Mouse (Mus musculus): ENCODE measurements around the gene Slmap. TPM values are rescaled to one million over a fixed set of nuclear protein-coding genes. Genes with fewer than 3 reads are reported as not detected.
"Not testable (repeated sequence)": the region's sequence is repeated elsewhere in the genome, so short reads cannot be mapped to it uniquely, and the experiment has no call there.

The Slmap gene
- total RNA-seq (2021): 100 to 1,000 TPM; 109 to 127 TPM

DNA sequence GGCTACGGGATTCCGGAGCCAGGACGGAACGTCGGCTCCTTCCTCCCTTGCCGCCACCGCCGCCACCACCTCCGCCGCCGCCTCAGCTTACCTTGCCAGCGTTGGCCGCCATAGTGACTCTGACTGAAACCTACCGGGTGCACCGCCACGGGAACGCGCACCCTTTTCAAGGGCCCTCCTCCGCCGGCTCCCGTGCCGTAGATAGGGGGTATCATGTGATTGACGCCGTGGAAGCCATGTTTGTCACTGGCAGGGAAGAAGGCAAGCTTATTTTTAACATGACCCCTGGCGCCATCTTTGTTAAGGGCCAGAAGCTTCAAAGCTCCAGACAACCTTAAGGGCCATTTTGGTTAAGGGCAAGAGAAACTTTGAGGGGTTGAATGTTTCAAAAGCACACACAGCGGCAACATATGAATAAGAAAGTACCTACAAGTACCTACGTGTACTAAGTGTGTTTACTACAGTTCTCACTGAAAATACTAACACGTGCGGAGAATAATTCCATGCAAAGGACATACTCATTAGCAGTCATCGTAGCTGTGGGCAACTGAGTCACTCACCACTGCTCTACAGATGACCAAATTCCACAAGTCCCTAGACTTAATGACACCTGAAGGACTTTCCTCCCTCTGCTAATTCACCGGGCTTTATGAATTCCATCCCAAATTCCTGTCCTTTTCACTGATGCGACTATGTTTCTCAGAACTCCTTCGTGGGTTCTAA is at the start of gene Slmap:
Slmap (minus strand) TSS at position 175 of the 723 bp plus-strand sequence.
- peak; percentile 99 for DNase-seq (ENCODE audit: low spot score in 2 of 2)
- intact Hi-C loops (cut with DNase I): loop anchor here (1.0 to 5.0 kb wide), 3 partner anchors 44 to 102 kb away; partner anchors contain the start of gene Arf4

DNA sequence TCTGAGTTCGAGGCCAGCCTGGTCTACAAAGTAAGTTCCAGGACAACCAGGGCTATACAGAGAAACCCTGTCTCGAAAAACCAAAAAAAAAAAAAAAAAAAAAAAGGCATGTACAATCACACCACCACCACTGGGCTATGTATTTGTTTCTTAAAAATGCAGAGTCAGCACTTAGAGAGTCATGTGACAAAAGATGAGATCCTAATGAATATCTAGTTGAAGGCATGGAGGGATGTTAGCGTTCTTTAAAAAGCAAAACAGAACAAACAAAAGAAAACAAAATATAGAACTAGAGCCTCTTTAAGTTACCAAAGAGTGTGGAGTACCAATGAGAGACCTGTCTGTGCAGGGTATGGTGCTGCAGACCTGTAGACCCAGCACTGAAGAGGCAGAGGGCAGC is 48.9 kb upstream of the Slmap start:
- intact Hi-C loops (cut with DNase I): no loop called here
- DNase-seq (ENCODE audit: low spot score in 2 of 2): no peak

DNA sequence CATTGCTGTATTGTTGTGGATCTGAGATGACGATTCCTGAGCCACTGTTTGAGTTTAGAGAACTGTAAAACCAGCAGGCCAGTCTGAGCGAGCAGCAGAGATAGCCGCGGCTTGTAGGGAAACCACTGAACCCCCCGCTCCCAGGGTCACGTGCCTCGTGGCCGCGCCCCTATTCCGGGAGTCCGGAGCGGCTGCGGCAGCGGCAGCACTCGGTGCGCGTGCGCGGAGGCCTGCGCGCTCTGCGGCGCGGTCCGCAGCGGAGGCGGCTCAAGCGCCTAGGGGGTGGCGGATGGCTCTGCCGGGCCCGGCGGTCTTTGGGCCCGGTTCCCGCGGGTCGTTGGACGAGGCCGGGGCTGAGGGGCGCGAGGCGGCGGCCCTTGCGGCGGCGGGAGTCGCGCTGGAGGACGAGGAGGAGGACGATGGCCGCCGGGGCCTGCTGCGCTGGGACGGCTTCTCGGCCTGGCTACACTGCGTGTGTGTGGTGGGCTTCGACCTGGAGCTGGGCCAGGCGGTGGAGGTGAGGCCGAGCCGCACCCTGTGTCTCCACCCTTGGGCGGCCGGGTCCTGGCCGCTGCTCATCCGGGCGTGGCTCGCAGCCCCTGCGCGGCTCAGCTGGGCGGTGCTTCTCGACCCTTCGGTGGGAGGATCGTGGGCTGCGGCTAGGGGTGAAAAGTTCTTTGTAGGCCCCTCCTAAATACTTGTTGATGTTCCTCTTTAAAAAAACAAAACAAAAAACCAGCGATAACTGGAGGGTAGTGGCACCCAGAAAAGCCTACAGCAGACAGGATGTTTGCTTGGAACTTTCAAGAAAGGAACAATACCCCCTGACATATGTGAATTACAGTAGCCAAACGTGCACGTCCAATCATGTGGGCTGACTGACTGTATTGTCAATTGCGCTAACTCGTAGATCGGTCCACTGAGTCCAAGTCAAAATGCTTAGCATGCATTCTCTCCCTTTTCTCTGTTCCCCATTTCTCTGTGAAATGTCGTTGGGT is 44.9 kb upstream of the Slmap start:
- intact Hi-C loops (cut with DNase I): loop anchor here (1.0 to 5.0 kb wide), 2 partner anchors 45 to 87 kb away; partner anchors contain the start of gene Slmap

DNA sequence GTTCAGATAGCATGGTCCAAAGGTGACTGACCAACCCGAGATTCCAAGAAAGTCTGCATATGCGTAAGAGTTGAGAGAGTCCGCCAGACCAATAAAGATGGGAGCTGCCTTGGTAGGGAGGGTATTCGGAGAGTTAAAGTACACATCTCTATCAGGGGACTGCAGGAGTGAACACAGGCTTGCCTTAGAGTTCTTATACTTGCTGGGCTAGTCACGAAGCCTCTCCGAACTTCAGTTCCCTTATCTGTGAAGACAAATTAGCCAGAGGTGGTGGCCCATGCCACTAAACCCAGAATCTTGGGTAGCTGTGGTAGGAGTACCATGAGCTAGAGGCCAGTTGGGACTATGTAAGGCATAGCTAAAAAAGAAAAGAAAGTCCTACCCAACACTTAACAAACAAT is 44.1 kb upstream of the Slmap start:
- intact Hi-C loops (cut with DNase I): loop anchor here (1.0 to 5.0 kb wide), 2 partner anchors 44 to 86 kb away; partner anchors contain the start of gene Slmap
- DNase-seq (ENCODE audit: low spot score in 2 of 2): no peak

More for the DNA sequence above, 44.9 kb upstream of the Slmap start:
- DNase-seq (ENCODE audit: low spot score in 2 of 2): peak; percentile 86 to 91

DNA sequence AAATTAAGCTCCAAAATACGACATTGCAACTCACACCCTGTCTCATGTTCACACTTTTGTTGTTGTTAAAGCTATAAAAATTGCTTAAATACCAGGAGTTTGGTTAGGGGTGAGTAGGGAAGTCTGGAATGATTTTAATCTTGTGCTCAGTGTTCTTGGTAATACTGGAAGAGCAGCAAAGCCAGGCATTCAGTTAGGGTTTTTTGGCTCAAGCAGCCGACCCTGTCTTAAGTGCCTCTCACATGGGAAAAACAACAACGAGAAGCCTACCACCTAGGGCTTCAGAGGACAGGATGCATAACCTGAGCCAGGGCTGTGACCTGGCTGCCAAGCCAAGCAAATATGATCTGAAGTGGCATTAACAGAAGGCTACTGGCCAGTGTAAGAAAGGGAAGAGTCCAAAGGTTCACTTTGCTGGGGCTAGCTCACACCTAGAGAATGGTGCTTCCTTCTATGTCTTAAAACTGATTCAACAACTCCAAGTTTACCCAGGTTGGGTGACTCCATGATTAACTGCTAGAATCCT is 41.6 kb upstream of the Slmap start:
- no peak for DNase-seq (ENCODE audit: low spot score in 2 of 2)
- intact Hi-C loops (cut with DNase I): loop anchor here (2.0 to 5.0 kb wide), 2 partner anchors 20 to 84 kb away; no protein-coding TSS in a partner anchor

DNA sequence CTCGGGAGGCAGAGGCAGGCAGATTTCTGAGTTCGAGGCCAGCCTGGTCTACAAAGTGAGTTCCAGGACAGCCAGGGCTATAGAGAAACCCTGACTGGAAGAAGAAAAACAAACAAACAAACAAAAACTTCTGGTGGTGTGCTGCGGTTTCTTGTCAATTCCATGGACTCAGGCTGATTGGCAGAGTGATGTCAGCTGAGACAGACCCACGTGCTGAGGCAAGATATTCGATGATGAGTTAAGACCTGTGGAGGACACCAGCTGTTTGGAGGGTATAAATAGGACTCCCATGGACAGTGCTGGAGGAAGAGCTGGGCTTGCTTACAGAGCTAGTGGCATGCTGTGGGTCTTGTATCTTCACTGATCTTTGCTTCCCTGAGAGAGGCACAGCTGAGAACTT is 38.8 kb upstream of the Slmap start, which contains the start of gene Dennd6a:
Dennd6a (plus strand) TSS at position 301 of the 400 bp plus-strand sequence.
- intact Hi-C loops (cut with DNase I); DNase-seq (ENCODE audit: low spot score in 2 of 2): not testable (repeated sequence)

DNA sequence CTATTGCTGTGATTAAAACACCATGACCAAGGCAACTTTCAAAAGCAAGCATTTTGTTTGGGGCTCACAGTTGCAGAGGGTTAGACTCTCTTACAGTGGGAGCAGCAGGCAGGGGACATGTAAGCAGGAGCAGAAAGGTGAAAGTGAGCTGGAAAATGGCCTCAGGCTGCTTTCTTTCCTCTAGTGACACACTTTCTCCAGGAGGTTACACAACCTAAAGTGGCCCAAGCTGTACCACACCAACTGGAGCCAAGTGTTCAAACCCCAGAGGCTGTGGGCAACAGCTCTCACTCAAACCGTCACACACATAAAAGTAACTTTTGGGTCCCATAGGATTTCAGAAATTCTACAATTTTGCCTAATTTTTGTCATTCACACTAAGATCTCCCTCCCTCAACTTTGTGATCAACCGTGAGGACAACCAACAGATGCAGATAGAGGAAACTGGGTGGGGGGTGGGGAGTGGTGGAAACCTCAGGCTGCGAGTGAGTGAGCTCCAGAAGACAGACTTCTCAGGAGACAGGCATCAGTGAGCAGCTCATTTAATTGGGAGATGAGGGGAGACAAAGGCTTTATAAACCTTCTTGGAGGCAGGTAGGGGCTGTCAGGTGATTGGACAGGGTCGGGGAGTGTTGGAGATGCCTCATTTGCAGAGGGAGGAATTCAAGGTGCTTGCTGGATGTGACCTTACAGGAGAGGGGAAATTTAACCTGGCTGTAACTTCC is 37.4 kb upstream of the Slmap start:
- intact Hi-C loops (cut with DNase I): no loop called here

DNA sequence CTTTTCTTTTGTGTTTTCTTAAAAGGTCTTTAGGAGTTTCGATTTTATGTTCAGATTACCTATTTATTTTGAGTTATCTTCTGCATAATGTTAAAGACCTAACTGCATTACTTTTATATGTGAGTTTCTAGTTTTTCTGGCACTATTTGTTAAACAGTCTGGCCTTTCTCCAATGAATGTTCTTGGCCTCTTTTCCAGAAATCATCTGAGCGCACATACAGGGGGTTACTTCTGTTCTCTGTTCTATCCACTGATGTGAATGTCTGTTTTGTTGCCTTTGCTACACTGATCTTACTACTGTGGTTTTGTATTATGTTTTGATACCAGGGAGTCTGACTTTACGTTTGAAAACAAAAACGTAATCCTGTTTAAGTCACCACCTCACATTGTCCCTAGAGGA is 35.1 kb upstream of the Slmap start:
- intact Hi-C loops (cut with DNase I): no loop called here
- no peak for DNase-seq (ENCODE audit: low spot score in 2 of 2)

More for the DNA sequence above, 37.4 kb upstream of the Slmap start:
- no peak for DNase-seq (ENCODE audit: low spot score in 2 of 2)

DNA sequence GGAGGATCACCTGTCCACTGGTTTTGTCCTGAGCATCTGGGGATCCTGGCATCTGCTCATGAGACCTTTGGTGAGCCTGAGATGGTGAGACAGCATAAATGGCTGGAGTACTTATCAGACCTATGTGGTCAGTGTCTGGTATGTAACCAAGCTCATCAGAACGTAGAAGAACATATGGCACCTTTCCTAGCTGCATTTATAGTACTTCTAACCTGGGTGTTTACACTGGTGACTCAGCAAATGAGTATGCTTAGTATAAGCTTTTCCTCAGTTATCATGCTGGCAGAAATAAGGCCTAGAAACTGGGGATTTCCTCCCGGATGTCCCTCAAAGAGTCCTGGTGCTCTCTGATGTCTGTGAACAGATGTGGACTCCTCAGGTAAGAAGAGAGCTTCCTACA is 27.5 kb upstream of the Slmap start:
- intact Hi-C loops (cut with DNase I): no loop called here
- DNase-seq (ENCODE audit: low spot score in 2 of 2): no peak

DNA sequence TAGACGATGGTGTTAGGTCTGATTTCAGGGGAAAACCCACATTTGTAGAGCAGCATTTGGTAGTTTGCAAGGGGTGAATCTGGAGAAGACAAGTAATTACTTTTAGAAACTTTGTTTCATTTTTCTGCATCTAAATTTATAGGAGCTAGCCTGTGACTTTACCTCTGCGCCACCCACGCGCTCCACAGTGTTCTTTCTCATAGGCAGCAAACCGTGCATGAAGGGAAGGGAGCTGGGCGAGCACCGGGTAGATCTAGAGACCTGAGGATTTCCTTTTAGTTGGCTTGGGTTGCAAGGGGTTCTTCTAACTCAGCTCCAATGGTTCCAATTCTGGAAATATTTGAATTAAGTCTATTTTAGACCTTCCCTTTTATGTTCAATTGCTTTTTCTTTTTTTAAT is 23.8 kb upstream of the Slmap start:
- intact Hi-C loops (cut with DNase I): no loop called here
- peak; percentile 36 to 70 for DNase-seq (ENCODE audit: low spot score in 2 of 2)

DNA sequence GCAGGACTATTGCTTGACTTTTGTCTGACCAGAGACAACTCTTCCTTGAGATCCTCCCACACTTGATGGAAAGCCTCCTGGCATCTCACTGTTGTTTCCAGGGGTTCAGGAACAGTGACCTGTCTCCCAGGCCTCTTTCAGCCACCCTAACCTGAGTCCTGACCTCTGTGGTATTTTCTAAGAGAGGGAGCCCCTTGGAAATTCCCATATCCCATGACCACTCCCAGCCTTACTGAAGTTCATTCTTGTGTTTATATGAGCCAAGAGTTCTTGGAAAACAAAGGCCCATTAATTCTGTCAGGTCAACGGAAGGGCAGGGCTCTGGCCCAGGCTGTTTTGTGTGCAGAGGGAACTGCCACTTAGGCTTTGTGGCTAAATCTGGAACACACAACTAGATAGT is 22.9 kb upstream of the Slmap start:
- DNase-seq (ENCODE audit: low spot score in 2 of 2): no peak
- intact Hi-C loops (cut with DNase I): loop anchor here (2.0 kb wide), 1 partner anchor 19 kb away; no protein-coding TSS in a partner anchor

DNA sequence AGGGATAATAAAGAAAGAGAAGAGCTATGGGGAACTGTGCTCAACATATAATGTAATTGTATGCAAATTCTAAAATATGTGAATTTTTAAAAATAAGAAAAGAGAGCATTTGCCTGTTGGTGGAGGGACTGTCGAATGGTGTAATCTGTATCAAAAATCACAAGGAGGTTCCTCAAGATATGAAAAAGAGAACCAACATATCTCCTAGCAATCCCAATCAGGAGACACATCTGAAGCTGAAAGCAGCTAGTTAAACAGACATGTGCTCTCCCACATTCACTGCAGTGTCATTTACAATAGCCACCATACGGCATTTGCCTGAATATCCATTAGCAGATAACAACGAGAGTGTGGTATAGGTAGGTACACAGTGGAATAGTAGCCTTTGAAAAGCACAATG is 18.1 kb upstream of the Slmap start:
- DNase-seq (ENCODE audit: low spot score in 2 of 2): no peak
- intact Hi-C loops (cut with DNase I): no loop called here

DNA sequence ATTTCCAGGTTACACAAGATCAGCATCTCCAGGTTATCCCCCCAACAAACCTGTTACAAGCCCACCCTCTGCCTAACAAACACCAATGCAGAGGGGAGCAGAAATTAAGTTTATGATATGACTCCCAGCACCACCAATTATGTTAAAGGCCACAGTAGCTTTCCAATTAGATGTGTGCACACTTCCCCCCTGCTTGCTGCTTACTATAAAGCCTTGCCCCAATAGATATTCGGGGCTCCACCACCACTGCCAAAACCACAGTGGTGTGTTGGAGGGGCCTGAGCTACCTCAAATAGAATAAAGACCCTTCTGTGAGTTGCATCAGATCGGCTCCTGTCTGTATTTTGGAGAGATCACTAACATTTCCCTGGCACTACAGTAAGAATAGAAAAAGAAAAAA is 17.7 kb upstream of the Slmap start:
- intact Hi-C loops (cut with DNase I): no loop called here
- DNase-seq (ENCODE audit: low spot score in 2 of 2): no peak

DNA sequence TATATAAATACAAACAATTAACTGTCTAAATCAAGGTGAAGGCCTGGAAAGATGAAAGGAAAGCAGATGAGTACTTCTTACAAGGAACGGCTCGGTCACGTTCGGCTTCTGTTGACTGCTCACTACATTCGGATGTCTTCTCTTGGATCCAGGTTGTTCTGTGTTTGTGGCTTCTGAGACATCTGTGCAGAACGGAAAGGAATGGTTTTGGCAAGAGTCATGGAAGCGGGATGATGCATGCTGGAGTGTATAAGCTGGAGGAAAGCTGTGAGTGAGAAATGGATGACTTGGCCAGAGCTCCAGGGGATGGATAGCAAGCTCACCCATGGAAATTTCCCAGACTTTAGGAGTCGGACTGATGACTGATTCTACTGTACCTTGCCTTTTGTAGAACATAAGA is 16.0 kb upstream of the Slmap start:
- DNase-seq (ENCODE audit: low spot score in 2 of 2): peak in 1 of 2 experiments; percentile 40
- intact Hi-C loops (cut with DNase I): no loop called here

DNA sequence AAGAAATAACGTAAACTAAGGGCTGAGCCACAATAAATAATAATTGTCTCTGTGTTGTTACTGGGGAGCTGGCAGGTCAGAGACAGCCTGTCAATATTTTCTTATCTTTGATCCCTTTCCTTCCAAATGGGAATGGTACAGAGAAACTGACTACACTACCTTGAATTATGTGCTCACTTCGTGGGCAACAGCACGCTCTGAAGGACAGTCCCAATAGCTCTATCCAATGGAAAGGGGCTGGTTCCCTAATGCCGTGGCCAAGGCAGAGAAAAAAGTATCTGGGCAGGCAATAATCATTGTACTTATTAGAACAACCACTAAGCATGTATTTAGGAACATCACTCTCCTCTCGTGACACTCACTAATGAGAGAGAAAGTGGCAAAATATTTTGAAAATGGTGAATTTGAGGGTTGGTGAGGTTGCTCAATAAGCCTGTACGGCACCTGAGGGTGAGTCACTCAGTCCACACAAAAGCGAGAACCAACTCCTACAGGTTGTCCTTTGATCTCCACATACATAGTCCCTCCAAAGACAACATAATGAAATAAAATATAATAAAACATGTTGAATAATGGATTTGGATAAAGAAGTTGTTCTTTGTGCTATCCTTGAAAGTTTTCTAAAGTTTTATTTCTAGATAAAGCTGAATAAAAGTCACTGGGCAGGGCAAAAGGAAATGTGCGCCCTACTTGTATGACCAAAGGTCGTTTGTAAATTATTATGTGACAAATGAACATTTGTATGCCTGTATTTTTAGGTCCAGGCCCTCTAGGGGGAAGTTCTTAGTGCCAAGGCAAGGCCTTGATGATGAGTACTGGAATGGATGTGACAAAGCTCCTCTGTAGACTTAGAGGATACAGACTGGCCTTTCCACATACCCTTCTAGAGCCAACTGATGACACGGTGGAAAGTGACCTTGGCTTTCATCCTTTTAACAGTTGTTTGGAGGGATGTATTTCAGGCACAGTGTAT is 13.1 kb upstream of the Slmap start:
- no peak for DNase-seq (ENCODE audit: low spot score in 2 of 2)
- intact Hi-C loops (cut with DNase I): no loop called here

DNA sequence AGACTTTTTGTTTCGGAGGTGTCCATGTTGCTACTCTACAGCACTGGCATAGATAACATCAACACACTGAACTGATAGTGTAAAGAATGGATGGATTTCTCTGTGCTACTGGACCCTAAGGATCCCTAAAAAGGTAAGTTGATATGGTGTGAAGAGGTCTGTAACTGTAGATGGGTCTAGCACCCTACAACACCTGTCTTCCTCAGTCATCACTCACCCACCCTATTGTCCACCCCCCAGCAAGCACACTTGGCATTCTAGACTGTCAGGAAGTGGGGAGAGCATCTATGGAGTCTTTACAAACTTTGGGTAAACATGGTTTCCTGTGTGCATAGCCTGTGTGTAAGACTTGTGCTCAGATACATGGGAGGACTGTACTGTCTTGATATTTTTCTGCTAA is 7.4 kb upstream of the Slmap start:
- intact Hi-C loops (cut with DNase I): no loop called here
- no peak for DNase-seq (ENCODE audit: low spot score in 2 of 2)

DNA sequence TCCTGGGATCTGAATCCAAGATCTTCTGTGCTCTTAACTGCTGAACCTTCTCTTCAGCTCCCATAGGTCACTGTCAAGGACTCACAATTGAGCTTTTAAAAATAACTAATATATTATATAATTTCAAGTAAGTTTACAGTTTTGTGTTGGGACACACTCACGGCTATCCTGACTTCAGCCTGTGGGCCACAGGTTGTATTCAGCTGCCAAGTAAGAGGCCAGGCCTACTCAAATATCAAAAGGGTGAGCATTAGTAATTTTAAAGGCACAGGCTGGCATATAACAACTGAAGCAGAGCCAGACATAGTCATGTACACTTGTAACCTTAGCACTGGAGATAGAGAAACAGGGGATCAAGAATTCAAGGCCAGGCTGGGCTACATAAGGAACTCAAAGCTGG is 5.8 kb upstream of the Slmap start:
- intact Hi-C loops (cut with DNase I): no loop called here
- no peak for DNase-seq (ENCODE audit: low spot score in 2 of 2)

DNA sequence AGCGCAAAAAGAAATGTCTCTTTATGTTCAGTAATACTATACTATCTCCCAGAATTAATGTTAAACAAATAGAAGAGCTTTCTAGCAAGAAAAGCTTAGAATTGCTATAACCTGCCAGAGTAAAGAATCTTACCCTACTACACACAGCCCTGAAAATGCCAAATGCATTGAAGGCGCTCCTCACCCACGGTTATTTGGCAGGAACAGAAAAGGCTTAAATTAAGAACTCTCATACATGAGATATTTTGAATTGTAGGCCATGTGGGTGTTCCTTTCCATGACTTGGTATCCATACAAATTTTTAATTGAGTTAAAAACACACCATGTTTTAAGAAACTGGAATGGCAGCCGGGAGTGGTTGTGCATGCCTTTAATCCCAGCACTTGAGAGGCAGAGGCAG is 4.5 kb upstream of the Slmap start:
- DNase-seq (ENCODE audit: low spot score in 2 of 2): peak; percentile 36 to 90
- intact Hi-C loops (cut with DNase I): no loop called here
